Mouse (Mus musculus): ENCODE results near the gene Slc22a29.
"Not testable (repeated sequence)": the region's sequence is repeated elsewhere in the genome, so short reads cannot be mapped to it uniquely, and the experiment has no call there.

Gene Slc22a29

DNA sequence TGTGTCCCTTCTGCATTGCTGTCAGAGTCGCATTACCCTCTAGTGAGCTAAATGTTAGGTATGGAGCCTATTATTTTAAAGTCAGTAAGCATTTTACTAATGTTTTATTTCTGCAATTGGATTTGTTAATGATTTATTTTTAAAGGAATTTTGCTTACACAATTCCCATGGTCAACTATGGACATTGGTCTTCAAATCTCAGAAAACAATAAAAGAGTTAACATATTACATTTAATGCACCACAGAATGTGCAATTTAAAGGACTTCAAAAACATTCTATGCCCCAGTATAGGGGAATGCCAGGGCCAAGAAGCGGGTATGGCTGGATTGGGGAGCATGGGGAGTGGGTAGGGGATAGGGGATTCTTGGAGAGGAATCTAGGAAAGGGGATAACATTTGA, at the start of gene Slc22a29:
Gene Slc22a29 (minus strand): TSS at position 101 of the 400 bp plus-strand sequence.
- DNase-seq (ENCODE audit: low read depth, low spot score), result no peak

DNA sequence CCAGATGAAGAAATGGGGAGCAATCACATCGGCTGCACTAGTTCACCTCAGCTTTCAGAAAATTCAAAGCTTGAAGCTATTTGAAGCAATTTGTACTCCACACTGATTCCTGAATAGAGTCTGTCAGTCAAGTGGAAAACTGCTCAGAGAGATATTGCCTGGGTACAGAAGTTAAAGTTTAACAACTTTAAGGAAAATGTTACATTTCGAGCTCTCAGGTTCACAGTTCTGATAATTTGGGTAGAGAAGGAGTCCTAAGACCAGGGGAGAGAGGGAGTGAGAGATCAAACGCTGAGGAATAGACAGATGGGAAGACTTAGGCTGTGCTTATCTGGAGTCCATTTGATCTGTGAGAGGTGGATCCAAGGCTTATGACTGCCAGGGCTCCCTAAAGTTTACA, 46.6 kb upstream of the Slc22a29 start:
- DNase-seq (ENCODE audit: low read depth, low spot score), result no peak

DNA sequence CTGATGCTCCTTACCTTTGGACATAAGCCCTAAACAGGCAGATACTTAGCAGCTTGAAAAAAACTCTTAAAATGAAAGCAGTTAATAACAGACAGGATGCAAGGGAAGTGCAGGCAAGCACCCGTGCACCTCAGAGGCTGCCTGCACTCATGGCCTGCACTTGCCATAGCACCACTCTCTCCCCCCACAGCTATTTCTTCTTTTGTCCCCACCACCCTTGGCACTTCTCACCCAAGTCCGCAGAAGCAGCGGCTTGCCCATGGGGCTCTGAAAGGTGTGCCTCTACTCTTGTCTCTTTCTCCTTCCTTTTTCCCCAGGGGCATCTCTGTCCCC, 34.0 kb upstream of the Slc22a29 start:
- DNase-seq (ENCODE audit: low read depth, low spot score), result no peak

DNA sequence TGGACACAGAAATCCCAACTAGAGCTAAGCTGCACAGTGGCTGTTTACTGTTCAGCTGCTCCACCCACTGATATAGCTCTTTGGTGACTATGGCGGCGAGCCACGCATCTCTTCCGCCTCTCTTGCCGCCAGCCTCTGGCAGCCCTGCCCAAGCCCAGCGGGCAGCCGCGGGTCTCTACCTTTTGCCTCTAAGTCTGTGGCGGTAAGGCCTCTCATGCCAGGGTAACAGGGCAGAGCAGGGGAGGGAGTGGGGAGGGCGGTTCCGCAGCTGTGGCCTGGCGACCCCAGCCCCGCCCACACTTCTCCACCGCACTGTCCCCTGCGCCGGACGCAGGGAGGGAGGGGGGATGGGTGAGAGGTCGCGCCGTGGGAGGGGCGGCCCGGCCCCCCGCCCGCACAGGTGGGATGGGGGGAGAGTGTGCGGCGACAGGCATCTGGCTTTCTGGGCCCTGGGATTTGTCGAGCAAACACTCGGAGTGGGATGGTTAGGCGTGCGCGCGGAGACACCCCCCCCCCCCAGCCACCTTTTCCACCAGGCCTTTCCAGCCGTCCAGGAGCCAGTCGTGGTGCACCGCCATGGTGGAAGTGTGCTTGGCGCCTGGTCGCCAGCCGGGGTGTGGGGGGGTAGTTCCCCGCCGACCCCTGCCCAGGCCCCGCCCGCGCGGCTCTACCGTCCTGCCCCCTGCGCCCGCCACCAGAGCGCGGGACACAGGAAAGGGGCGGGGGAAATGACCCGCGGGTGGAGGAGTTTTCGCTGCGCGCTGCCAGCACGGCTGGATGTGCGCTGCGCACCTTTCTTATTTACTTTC, 33.4 kb upstream of the Slc22a29 start:
- DNase-seq (ENCODE audit: low read depth, low spot score), result peak; percentile 11

DNA sequence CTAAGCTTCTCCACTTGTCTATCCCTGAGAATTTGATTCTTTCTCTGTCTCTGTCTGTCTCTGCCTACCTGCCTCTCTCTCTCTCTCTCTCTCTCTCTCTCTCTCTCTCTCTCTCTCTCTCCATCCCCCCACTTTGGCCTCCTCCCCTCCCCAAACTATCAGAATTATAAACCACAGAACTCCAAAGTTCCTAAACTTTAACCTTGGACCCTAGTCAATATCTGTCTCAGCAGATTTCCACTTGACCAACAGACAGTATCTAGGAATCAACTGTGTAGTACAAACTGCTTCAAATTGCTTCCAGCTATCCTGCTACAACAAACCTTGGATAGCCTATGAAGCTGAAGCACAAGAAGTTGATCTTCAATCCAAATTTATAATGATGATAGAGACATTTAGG, 10.2 kb upstream of the Slc22a29 start:
- no peak for DNase-seq (ENCODE audit: low read depth, low spot score)

DNA sequence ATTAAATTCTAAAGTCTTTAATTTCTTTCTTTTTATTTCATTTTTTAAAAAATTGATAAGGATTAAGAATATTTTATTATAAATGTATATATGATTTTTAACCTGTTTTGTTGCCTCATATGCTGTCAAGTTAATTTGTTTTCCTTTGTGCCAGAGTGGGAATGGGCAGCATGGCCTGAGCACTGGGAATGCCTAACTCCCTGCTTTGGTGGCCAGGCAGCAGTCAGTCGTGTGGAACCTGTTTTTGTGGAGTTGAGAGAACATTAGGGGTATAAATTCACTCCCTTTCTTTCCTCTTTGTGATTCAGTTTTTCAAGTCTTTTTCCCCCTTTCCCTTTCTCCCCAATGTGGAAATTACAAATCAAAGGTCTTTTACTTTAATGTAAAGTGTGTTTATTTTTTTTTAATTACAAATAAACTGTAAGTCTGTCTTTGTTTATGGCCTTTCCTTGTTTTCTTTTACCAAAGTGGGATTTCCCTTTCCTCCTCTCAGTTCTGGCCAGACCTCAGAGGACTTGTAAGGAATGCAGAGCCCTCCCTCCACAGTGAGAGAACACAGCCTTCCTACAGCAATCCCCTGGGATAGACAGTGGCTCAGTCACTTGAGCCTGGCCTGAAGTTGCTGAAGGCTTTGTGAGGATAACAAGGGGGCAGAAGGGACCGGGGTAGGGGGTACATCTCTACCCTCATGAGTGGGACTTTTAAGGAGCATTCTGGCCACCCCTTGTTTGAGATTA, 69.7 kb downstream of the Slc22a29 start:
- no peak for DNase-seq (ENCODE audit: low read depth, low spot score)

DNA sequence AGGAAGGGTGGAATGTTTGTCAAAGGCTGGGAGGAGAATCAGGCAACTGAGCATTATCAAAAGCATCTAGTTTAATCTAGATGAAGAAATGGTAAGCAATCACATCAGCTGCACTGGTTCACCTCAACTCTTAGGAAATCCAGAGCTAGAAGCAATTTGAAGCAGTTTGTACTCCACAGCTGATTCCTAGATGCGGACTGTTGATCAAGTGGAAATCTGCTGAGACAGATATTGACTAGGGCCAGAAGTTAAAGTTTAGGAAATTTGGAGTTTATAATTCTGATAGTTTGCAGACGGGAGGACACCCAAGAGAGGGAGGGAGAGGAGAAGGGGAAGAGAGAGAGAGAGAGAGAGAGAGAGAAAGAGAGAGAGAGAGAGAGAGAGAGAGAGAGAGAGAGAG, 76.0 kb downstream of the Slc22a29 start:
- not testable (repeated sequence) for DNase-seq (ENCODE audit: low read depth, low spot score)

DNA sequence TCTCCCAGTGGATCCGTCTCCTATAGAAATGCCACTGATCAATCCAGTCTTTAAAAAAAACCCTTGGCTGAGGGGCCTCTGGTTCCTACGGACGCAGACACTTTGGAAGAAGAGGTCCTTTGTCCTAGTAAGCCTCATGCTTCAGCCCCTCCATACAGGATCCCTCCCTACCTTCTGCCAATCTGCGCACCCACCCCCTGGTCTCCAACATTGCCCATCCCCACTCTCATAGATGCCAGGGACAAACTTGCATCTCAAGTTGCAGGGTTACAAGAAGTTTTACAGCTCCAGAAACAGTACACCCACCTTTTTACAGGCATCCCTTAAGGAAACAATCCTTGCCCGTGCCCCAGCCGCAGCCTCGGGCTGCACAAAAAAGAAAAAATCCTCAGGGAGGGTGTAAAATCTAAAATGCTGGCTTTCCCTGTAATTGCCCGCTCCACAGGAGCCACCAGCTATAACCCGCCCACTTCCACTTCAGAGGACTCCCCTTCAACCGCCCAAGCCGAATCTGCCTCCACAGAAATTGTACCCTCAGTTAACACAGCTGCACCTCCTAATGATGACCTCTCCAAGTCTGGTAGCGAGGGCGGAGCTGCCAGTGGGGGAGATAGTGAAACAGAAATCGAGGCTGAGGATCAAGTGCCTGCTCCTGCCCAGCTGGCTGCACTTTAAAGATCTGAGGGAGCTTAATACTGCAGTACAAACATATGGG, 84.4 kb downstream of the Slc22a29 start:
- DNase-seq (ENCODE audit: low read depth, low spot score), result not testable (repeated sequence)

DNA sequence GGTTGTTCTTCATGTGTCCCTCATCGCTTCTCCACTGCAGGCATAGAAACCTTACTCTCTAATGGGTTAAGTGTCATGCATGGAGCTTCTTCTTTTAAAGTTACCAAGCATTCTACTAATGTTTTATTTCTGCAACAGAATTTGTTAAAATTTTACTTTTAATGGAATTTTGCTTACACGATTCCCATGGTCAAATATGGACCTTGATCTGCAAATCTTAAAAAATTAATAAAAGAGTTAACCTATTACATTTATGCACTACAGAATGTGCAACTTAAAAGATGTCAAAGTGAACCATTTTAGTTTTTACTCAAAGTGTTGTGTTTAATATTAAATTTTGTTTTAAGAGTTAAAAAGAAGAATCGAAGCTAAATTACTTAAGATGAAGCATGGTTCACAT, 86.8 kb downstream of the Slc22a29 start, which contains the start of gene Slc22a28:
Gene Slc22a28 (minus strand): TSS at position 102 of the 400 bp plus-strand sequence.
- not testable (repeated sequence) for DNase-seq (ENCODE audit: low read depth, low spot score)

All from telencephalon, adult 2 months (tissue).